Mouse (Mus musculus) neural tube, embryonic 12.5 days (tissue): ENCODE results near the gene S100a1. TPM values are rescaled to one million over a fixed set of nuclear protein-coding genes. Genes with fewer than 3 reads are reported as not detected.
A peak's percentile ranks its signal among the peaks of the same experiment; 100 is the strongest.

Source experiments
- ATAC-seq: fragments of 200-750 bp; cut with Nextera tagmentation; 2 replicates; pipeline ENCODE4 v1.8.0; 2017; ENCODE audit warnings: low read depth, mild to moderate bottlenecking, moderate TSS enrichment, moderate library complexity; ENCODE audit not compliant: low FRiP score
- H3K27ac ChIP-seq: fragments of 300-500 bp; sonication (generic); 2 replicates; pipeline ENCODE4 v1.5.1; 2016
- H3K27me3 ChIP-seq: fragments of 300-500 bp; sonication (generic); replicated peaks from 2 replicates; pipeline ENCODE4 v1.6.1; 2016; ENCODE audit warnings: mild to moderate bottlenecking
- H3K36me3 ChIP-seq: fragments of 300-500 bp; sonication (generic); 2 replicates; pipeline ENCODE4 v1.6.1; 2016; ENCODE audit warnings: mild to moderate bottlenecking
- H3K4me1 ChIP-seq: fragments of 300-500 bp; sonication (generic); 2 replicates; pipeline ENCODE4 v1.6.1; 2016
- H3K4me2 ChIP-seq: fragments of 300-500 bp; sonication (generic); replicated peaks from 2 replicates; pipeline ENCODE4 v1.6.1; 2016; ENCODE audit warnings: mild to moderate bottlenecking
- H3K4me3 ChIP-seq: fragments of 300-500 bp; sonication (generic); 2 replicates; pipeline ENCODE4 v1.5.1; 2016
- H3K9ac ChIP-seq: fragments of 300-500 bp; sonication (generic); 2 replicates; pipeline ENCODE4 v1.6.1; 2016; ENCODE audit warnings: mild to moderate bottlenecking
- H3K9me3 ChIP-seq: fragments of 300-500 bp; sonication (generic); 2 replicates; pipeline ENCODE4 v1.6.1; 2016; ENCODE audit warnings: mild to moderate bottlenecking
- WGBS: fragments of 180-500 bp; shearing (Covaris S2); methylation state at CpG from one replicate; pipeline ENCODE4 v1.1.7; 2016; 5-methylcytosine and 5-hydroxymethylcytosine counted together
- polyA plus RNA-seq: library from polyadenylated mRNA; unstranded; fragments of >200 nt; fragmentation: Nextera tagmentation; extraction: Ambion mirVana; gene quantifications from 2 replicates; pipeline ENCODE4 v1.2.1, GENCODE M21; 2016

Gene S100a1
- polyA plus RNA-seq, 1 experiment from 2014 or later: 5.0 TPM

DNA sequence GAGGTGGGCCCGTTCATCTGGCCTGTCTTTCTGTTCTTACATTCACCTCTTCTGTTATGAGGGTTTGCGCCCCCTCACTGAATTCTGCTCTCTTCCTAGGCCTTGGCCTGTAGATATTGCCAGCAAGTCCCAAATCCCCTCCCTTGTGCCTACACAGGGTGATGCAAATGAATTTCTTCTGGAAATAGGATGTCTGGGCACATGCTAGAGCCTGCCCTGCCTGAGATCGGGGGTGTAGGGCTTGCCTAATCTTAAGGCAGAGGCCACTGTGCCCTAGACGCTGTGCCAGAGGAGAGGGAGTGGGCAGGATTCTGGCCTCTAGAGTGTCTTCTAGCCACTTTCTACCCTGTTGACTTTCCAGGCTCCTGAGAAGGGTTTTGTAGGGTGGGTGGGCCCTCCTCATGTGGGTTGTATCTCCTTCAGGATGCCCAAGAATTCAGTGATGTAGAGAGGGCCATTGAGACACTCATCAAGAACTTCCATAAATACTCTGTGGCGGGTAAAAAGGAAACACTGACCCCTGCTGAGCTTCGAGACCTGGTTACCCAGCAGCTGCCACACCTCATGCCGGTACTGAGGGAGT lies 13.2 kb upstream of the S100a1 start:
- no peak for ATAC-seq
- H3K27ac ChIP-seq: no peak overlapping the region
- H3K4me1 ChIP-seq: no peaks in the 10 kb centered on the region
- no peak overlapping the region for H3K4me3 ChIP-seq
- no peaks in the 10 kb centered on the region for H3K36me3 ChIP-seq
- no peak overlapping the region for H3K4me2 ChIP-seq
- H3K9me3 ChIP-seq: no peaks in the 10 kb centered on the region
- H3K9ac ChIP-seq: no peak overlapping the region
- H3K27me3 ChIP-seq: no peaks in the 10 kb centered on the region
- 85% methylated on average over 7 of the region's 7 CpGs for WGBS

- H3K4me2 ChIP-seq: no peak within 1 kb of the TSS
- no peaks in the 10 kb centered on the region for H3K4me1 ChIP-seq
- 78% methylated on average over 5 of the region's 5 CpGs for WGBS
- H3K27ac ChIP-seq: no peak within 1 kb of the TSS
- no peaks in the 10 kb centered on the region for H3K27me3 ChIP-seq
- H3K9ac ChIP-seq: no peak within 1 kb of the TSS
- no peaks in the 10 kb centered on the region for H3K9me3 ChIP-seq
- ATAC-seq: no peak
- no peak within 1 kb of the TSS for H3K4me3 ChIP-seq
- no peaks in the 10 kb centered on the region for H3K36me3 ChIP-seq
Observed at GRCm38 (mm10) chr3:90526580-90526979, 12.4 kb upstream of the S100a1 start, which contains the start of gene S100a14. S100a14 (plus strand) TSS chr3:90526856.

DNA sequence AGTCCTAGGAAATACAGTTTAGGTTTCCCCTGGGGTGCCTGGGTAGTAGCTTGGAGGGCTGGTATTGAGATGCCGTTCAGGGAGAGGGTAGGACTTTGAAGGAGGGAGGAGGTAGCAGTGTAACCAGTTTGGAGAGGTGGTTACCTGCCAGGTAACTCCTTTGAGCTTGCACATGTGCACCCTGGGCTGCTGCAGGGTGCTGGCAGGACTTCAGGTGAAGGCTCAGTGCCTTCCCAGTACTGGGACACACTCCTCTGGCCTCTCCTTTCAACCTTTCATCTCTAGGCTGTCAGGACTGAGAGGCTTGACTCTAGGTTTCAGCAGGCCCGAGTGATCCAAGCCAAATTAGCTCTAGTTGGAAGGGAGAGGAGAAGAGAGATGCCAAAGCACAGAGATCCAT lies 11.9 kb upstream of the S100a1 start:
- Histone ChIP-seq H3K36me3 (no peaks in the 10 kb centered on the region), H3K27me3 (no peaks in the 10 kb centered on the region), H3K4me1 (no peaks in the 10 kb centered on the region), H3K27ac (no peak overlapping the region), H3K9me3 (no peaks in the 10 kb centered on the region), H3K4me3 (no peak overlapping the region), H3K9ac (no peak overlapping the region), H3K4me2 (no peak overlapping the region)
- no peak for ATAC-seq
- 78% methylated on average over 2 of the region's 2 CpGs for WGBS

- H3K4me1 ChIP-seq: no peaks in the 10 kb centered on the region
- H3K36me3 ChIP-seq: no peaks in the 10 kb centered on the region
- H3K27ac ChIP-seq: no peak overlapping the region
- 67% methylated on average over 4 of the region's 4 CpGs for WGBS
- ATAC-seq: no peak
- no peak overlapping the region for H3K9ac ChIP-seq
- no peak overlapping the region for H3K4me2 ChIP-seq
- H3K27me3 ChIP-seq: no peaks in the 10 kb centered on the region
- no peaks in the 10 kb centered on the region for H3K9me3 ChIP-seq
- no peak overlapping the region for H3K4me3 ChIP-seq
Observed at GRCm38 (mm10) chr3:90525421-90525820, 11.2 kb upstream of the S100a1 start.

DNA sequence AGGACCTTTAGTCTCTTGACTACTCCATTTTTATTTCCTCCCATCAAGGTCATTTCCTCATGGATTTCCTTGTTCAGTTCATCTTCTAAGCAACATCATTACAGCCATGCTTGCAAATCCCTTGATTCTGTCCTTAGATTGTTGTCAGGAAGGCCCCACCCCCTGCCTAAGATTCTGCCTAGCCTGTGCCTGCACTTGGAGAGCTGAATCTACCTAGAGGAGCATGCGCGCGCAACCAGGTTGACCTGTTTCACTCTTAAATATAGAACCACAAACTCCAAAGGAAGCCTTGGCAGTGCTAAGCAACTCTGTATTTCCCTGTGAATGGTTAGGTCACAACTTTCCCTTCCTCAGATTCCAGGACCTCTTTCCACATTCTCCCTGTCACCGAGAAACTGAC lies 3.5 kb upstream of the S100a1 start:
- Histone ChIP-seq H3K4me1 (peaks cover 14% of the 10 kb centered on the region), H3K9ac (no peak overlapping the region), H3K27ac (no peak overlapping the region), H3K4me3 (no peak overlapping the region), H3K36me3 (no peaks in the 10 kb centered on the region), H3K4me2 (no peak overlapping the region), H3K27me3 (peaks cover 22% of the 10 kb centered on the region), H3K9me3 (no peaks in the 10 kb centered on the region)
- 84% methylated on average over 4 of the region's 4 CpGs for WGBS
- no peak for ATAC-seq

DNA sequence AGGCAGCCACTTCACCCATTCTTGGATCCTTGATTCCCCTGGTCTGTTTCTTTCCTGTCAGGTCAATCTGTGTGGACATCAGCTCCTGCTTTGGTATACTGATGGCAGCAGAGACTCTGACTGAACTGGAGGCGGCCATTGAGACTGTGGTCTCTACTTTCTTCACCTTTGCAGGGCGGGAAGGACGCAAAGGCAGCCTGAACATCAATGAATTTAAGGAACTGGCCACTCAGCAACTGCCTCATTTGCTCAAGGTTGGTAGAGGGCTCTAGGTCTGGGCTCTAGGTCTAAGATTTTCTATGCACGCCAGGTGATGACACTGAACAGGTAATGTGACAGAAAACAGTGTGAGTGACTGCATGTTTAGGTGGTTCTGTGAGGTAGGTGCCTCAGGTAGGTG lies 1.6 kb upstream of the S100a1 start:
- Histone ChIP-seq H3K27ac (no peak overlapping the region), H3K27me3 (peaks cover 22% of the 10 kb centered on the region), H3K9me3 (no peaks in the 10 kb centered on the region), H3K4me3 (no peak overlapping the region), H3K4me2 (no peak overlapping the region), H3K4me1 (peaks cover 14% of the 10 kb centered on the region), H3K9ac (no peak overlapping the region), H3K36me3 (no peaks in the 10 kb centered on the region)
- WGBS: 83% methylated on average over 4 of the region's 4 CpGs
- ATAC-seq: no peak

DNA sequence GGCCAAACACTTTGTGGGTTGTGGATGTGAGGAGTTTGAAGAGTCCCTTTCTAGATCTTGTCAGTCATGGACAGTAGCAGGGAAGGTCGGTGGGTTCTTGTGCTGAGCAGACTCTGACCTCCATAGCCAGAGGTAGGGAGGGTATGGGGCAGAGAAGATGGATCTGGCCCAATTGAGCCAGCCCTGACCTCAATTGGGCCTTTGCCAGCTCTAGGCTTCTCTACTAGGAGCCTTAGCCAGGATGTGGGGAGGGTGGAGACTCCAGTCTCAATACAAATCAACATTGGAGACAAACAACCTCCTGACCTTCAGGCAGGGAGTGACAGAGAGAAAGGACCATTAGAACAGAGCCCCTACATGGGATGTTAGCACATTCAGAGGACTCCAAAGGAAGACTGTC lies 1.1 kb upstream of the S100a1 start:
- ATAC-seq: no peak
- Histone ChIP-seq H3K9me3 (no peaks in the 10 kb centered on the region), H3K9ac (no peak overlapping the region), H3K27ac (no peak overlapping the region), H3K4me1 (peaks cover 14% of the 10 kb centered on the region), H3K4me2 (peak overlapping the region; percentile 66), H3K27me3 (peaks cover 22% of the 10 kb centered on the region), H3K36me3 (no peaks in the 10 kb centered on the region), H3K4me3 (0 out of 2 replicates have a peak overlapping the region, but pooled peaks have one; percentile 26)
- 40% methylated on average over 1 of the region's 1 CpGs for WGBS

DNA sequence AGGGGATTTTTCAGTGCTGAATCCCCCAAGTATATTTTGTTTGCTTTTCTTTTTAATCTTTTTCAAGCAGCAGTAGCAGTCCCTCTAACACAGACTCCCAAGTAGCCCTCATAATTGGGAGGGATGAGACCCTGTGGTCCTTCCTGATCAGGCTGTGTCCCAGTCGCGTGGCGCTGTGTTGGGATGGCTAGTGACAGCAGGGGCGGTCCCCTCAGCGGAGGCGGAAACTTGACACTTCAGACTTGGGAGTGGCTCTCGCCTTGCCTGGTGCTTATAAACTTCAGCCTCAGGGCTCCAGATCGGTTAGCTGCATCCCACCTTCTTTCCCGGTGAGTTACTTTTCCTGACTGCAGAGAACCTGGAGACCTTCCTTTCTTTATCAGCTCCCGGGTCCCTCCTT lies 499 bp upstream of the S100a1 start:
- Histone ChIP-seq H3K27ac (no peak overlapping the region), H3K9me3 (no peaks in the 10 kb centered on the region), H3K27me3 (peaks cover 22% of the 10 kb centered on the region), H3K4me2 (peak overlapping the region; percentile 66), H3K9ac (no peak overlapping the region), H3K4me3 (peak overlapping the region; percentile 26; the same call in 1 of the 2 replicates), H3K36me3 (no peaks in the 10 kb centered on the region), H3K4me1 (peaks cover 14% of the 10 kb centered on the region)
- ATAC-seq: peak; percentile 65; the same call in 1 of the 2 replicates
- WGBS: under 1% methylated on average over 10 of the region's 10 CpGs

DNA sequence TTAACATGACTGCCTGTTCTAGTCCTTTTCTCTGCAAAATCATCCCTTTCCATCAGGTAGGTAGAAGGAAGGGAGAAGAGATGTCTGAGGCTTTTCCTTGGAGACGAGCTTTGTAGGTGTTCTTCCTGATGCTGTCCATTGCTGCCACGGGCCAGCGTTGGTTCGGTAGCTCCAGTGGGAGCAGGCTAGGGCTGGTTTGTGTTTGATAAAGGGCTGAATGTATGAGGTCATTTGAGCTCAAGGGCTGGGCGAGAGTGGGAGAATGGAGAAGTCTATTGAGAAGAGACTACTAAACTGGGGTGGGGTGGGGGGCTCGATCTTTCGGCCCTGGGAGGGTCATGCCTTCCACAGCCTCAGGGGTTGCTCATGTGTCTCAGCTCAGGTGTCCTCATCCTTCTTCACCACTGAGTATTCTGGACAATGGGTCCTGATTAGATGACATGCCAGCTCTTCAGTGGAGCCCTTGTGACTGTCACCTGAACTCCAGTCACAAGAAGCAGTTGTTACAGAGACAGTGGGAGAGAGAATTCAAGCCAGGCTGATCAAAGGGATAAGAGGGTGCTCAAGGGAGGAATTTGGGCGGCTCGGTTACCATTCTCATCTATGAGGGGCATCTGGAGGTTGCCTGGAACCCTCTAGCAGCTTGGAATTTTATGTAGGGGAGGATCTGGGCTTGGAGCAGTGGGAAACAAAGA lies 1.1 kb downstream of the S100a1 start:
- no peak overlapping the region for H3K9ac ChIP-seq
- peak overlapping the region; percentile 66; the same call in 1 of the 2 replicates for H3K4me2 ChIP-seq
- H3K27ac ChIP-seq: no peak overlapping the region
- H3K36me3 ChIP-seq: no peaks in the 10 kb centered on the region
- peaks cover 17% of the 10 kb centered on the region for H3K4me1 ChIP-seq
- no peak for ATAC-seq
- 75% methylated on average over 9 of the region's 9 CpGs for WGBS
- peaks cover 22% of the 10 kb centered on the region for H3K27me3 ChIP-seq
- no peak overlapping the region for H3K4me3 ChIP-seq
- no peaks in the 10 kb centered on the region for H3K9me3 ChIP-seq

DNA sequence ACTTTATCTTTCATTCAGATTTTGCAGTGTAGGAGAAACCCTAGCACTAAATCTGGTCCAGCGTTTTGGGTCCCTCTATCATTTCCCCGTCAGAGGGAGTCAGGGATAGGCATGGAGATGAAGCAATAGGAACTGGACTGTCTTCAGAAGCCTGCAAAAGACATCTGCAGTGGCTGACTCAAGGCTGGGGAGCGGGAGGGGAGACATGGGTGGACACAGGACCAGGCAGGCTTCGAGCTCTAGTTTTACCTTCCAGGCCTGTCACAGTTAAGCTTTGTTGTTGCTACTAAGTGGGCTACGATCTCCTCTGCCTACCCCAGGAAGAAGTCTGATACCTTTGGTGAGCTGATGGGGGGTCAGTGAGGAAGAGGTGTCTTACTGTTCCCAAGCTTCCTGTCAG lies 1.9 kb downstream of the S100a1 start:
- Histone ChIP-seq H3K4me2 (no peak overlapping the region), H3K4me1 (peaks cover 25% of the 10 kb centered on the region), H3K36me3 (peaks cover 4% of the 10 kb centered on the region), H3K4me3 (no peak overlapping the region), H3K9me3 (no peaks in the 10 kb centered on the region), H3K27ac (no peak overlapping the region), H3K9ac (no peak overlapping the region), H3K27me3 (peaks cover 22% of the 10 kb centered on the region)
- no peak for ATAC-seq
- WGBS: 88% methylated on average over 5 of the region's 5 CpGs

DNA sequence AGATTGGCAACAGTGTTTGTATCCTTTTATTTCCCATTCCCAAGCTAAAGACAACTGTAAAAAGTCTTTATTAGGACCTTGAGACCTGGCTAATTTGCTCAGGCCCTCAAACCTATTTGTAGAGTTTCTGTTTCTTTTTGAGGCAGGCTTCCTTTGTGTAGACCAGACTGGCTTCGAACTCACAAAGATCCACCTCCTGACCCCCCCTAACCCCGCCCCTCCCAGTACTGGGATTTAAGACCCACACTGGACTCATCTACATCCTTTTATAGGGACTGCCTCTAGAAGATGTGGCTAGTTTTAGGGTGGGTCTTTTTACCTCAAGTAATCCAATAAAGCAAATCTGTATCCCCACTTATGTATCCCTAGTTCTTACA lies 4.5 kb downstream of the S100a1 start:
- H3K27me3 ChIP-seq: peaks cover 17% of the 10 kb centered on the region
- H3K4me2 ChIP-seq: peak overlapping the region; percentile 47
- peak overlapping the region; percentile 99 for H3K4me3 ChIP-seq
- peaks cover 28% of the 10 kb centered on the region for H3K36me3 ChIP-seq
- H3K9me3 ChIP-seq: no peaks in the 10 kb centered on the region
- peak; percentile 42 for ATAC-seq
- no peak overlapping the region for H3K9ac ChIP-seq
- no peak overlapping the region for H3K27ac ChIP-seq
- H3K4me1 ChIP-seq: peaks cover 22% of the 10 kb centered on the region
- 26% methylated on average over 2 of the region's 2 CpGs for WGBS

- Histone ChIP-seq H3K27me3 (peaks cover 13% of the 10 kb centered on the region), H3K9ac (peak within 1 kb of the TSS; percentile 99), H3K4me2 (peak within 1 kb of the TSS; percentile 84), H3K4me1 (peaks cover 17% of the 10 kb centered on the region), H3K9me3 (no peaks in the 10 kb centered on the region), H3K36me3 (peaks cover 32% of the 10 kb centered on the region), H3K27ac (peak within 1 kb of the TSS; percentile 92), H3K4me3 (peak within 1 kb of the TSS; percentile 99)
- ATAC-seq: peak; percentile 93
- WGBS: under 1% methylated on average over 66 of the region's 66 CpGs
Observed at GRCm38 (mm10) chr3:90508950-90509746, 5.0 kb downstream of the S100a1 start, which contains the start of gene Chtop. Chtop (minus strand) TSS chr3:90509498.
